Mouse (Mus musculus) spleen, postnatal 14 days (tissue): Measurements from ENCODE around the gene Bst2.

Experiments used
- DNase-seq, 2 experiments: peaks; one replicate each; pipeline ENCODE4 v3.0.0; 2021 to 2022; ENCODE audit warnings: low spot score in 2 of 2

The Bst2 gene

GRCm38 (mm10) chr8:71537028-71537867 is at the start of gene Bst2:
Bst2 (minus strand) TSS chr8:71537456.
- peak; percentile 72 to 80 for DNase-seq

GRCm38 (mm10) chr8:71586891-71587290 is 49.6 kb upstream of the Bst2 start:
- no peak for DNase-seq

GRCm38 (mm10) chr8:71580201-71580600 is 42.9 kb upstream of the Bst2 start:
- DNase-seq, result no peak

GRCm38 (mm10) chr8:71579476-71579875 is 42.2 kb upstream of the Bst2 start:
- no peak for DNase-seq

- no peak for DNase-seq
Observed at GRCm38 (mm10) chr8:71579009-71579408, 41.8 kb upstream of the Bst2 start.

GRCm38 (mm10) chr8:71577856-71578387 is 40.7 kb upstream of the Bst2 start:
- no peak for DNase-seq

GRCm38 (mm10) chr8:71575020-71575419 is 37.8 kb upstream of the Bst2 start:
- DNase-seq, result no peak

GRCm38 (mm10) chr8:71574426-71574825 is 37.2 kb upstream of the Bst2 start:
- DNase-seq, result no peak

- DNase-seq, result no peak
Observed at GRCm38 (mm10) chr8:71572847-71573633, 35.8 kb upstream of the Bst2 start.

GRCm38 (mm10) chr8:71572077-71572476 is 34.8 kb upstream of the Bst2 start:
- DNase-seq, result no peak

GRCm38 (mm10) chr8:71570291-71570954 is 33.2 kb upstream of the Bst2 start:
- peak; percentile 61 to 66 for DNase-seq

GRCm38 (mm10) chr8:71569366-71570290 is 32.4 kb upstream of the Bst2 start:
- DNase-seq, result peak in 1 of 2 experiments; percentile 54

GRCm38 (mm10) chr8:71568941-71569340 is 31.7 kb upstream of the Bst2 start:
- no peak for DNase-seq

- no peak for DNase-seq
Observed at GRCm38 (mm10) chr8:71568387-71568937, 31.2 kb upstream of the Bst2 start, which contains the start of gene Slc27a1. Slc27a1 (plus strand) TSS chr8:71568882.

GRCm38 (mm10) chr8:71567587-71567986 is 30.3 kb upstream of the Bst2 start:
- DNase-seq, result no peak

GRCm38 (mm10) chr8:71566501-71566900 is 29.2 kb upstream of the Bst2 start, which contains the start of gene Nxnl1:
Nxnl1 (minus strand) TSS chr8:71566601.
- no peak for DNase-seq

GRCm38 (mm10) chr8:71563992-71564391 is 26.7 kb upstream of the Bst2 start:
- DNase-seq, result no peak

GRCm38 (mm10) chr8:71562751-71563150 is 25.5 kb upstream of the Bst2 start:
- peak; percentile 68 to 84 for DNase-seq

- DNase-seq, result peak in 1 of 2 experiments; percentile 45
Observed at GRCm38 (mm10) chr8:71561401-71561800, 24.1 kb upstream of the Bst2 start.

- no peak for DNase-seq
Observed at GRCm38 (mm10) chr8:71560765-71561164, 23.5 kb upstream of the Bst2 start.
